Mouse (Mus musculus) MEL (cell line): ENCODE data around the gene Acp2. TPM values are rescaled to one million over a fixed set of nuclear protein-coding genes. Genes with fewer than 3 reads are reported as not detected.
A peak's percentile ranks its signal among the peaks of the same experiment; 100 is the strongest.

Source experiments
- DNase-seq: peaks from one replicate; pipeline ENCODE4 v3.0.0; 2011; ENCODE audit warnings: low read depth, low spot score
- H3K27ac ChIP-seq: 2 replicates; pipeline ENCODE4 v1.5.1; 2012; ENCODE audit warnings: low read depth, mild to moderate bottlenecking, control low read depth, low read length, moderate library complexity; ENCODE audit not compliant: control insufficient read depth
- H3K27me3 ChIP-seq, 2 experiments: fragments of 150-350 bp in 1 of 2; sonication (generic) in 1 of 2; 2 replicates each; pipeline ENCODE4 v1.6.1; 2012; ENCODE audit warnings: low read length in 2 of 2, mild to moderate bottlenecking in 2 of 2, improper control_type of control experiment in 1 of 2, moderate library complexity in 1 of 2; ENCODE audit not compliant: insufficient read depth in 2 of 2, control insufficient read depth in 1 of 2
- H3K36me3 ChIP-seq, 2 experiments: 2 replicates each; pipeline ENCODE4 v1.6.1; 2012 to 2014; ENCODE audit warnings: low read length in 2 of 2, improper control_type of control experiment in 1 of 2, inconsistent platforms in 1 of 2, mild to moderate bottlenecking in 1 of 2; ENCODE audit not compliant: insufficient read depth in 2 of 2, control insufficient read depth in 1 of 2
- H3K4me1 ChIP-seq, 2 experiments: fragments of 150-350 bp in 1 of 2; sonication (generic) in 1 of 2; 2 replicates each; pipeline ENCODE4 v1.6.1; 2012; ENCODE audit warnings: low read length in 2 of 2, improper control_type of control experiment in 1 of 2, mild to moderate bottlenecking in 1 of 2; ENCODE audit not compliant: insufficient read depth in 2 of 2, control insufficient read depth in 1 of 2
- H3K4me3 ChIP-seq, 2 experiments: fragments of 150-350 bp in 1 of 2; sonication (generic) in 1 of 2; 2 replicates each; pipeline ENCODE4 v1.5.1; 2012; ENCODE audit warnings: low read depth in 2 of 2, low read length in 2 of 2, mild to moderate bottlenecking in 2 of 2, moderate library complexity in 2 of 2, control low read depth in 1 of 2, improper control_type of control experiment in 1 of 2; ENCODE audit not compliant: control insufficient read depth in 1 of 2, insufficient read depth in 1 of 2
- H3K79me2 ChIP-seq: 2 replicates; pipeline ENCODE4 v1.6.1; 2012; ENCODE audit warnings: mild to moderate bottlenecking, low read length, moderate library complexity; ENCODE audit not compliant: control insufficient read depth, poor library complexity, insufficient read depth
- H3K9ac ChIP-seq: 2 replicates; pipeline ENCODE4 v1.6.1; 2012; ENCODE audit warnings: low read depth, mild to moderate bottlenecking, control low read depth, low read length, moderate library complexity; ENCODE audit not compliant: control insufficient read depth, poor library complexity, severe bottlenecking
- H3K9me3 ChIP-seq: fragments of 150-350 bp; sonication (generic); replicated peaks from 2 replicates; pipeline ENCODE4 v1.6.1; 2012; ENCODE audit warnings: mild to moderate bottlenecking, low read length, improper control_type of control experiment, moderate library complexity; ENCODE audit not compliant: insufficient read depth
- BHLHE40 ChIP-seq: IDR thresholded peaks from 2 replicates; pipeline ENCODE4 v1.6.1; 2012; ENCODE audit warnings: low read depth, mild to moderate bottlenecking, inconsistent platforms, low read length, improper control_type of control experiment, borderline replicate concordance
- CHD2 ChIP-seq: IDR thresholded peaks from 2 replicates; pipeline ENCODE4 v1.6.1; 2011; ENCODE audit warnings: low read length, improper control_type of control experiment
- CTCF ChIP-seq, 3 experiments: IDR thresholded peaks in 2 of 3; conservative IDR thresholded peaks in 1 of 3; 2 replicates each; pipeline ENCODE4 v1.5.1; 2011 to 2012; ENCODE audit warnings: low read length in 3 of 3, low read depth in 2 of 3, mild to moderate bottlenecking in 2 of 3, improper control_type of control experiment in 1 of 3, inconsistent platforms in 1 of 3, mixed read lengths in 1 of 3, moderate library complexity in 1 of 3; ENCODE audit not compliant: control insufficient read depth in 1 of 3, insufficient read depth in 1 of 3, poor library complexity in 1 of 3, severe bottlenecking in 1 of 3
- ELF1 ChIP-seq: IDR thresholded peaks from 2 replicates; pipeline ENCODE4 v1.6.1; 2014; ENCODE audit warnings: low read depth, mild to moderate bottlenecking, inconsistent platforms, low read length, improper control_type of control experiment, moderate library complexity
- ETS1 ChIP-seq: IDR thresholded peaks from 2 replicates; pipeline ENCODE4 v1.6.1; 2012; ENCODE audit warnings: low read depth, mild to moderate bottlenecking, inconsistent platforms, low read length, improper control_type of control experiment, moderate library complexity
- GATA1 ChIP-seq: IDR thresholded peaks from 2 replicates; pipeline ENCODE4 v1.6.1; 2011; ENCODE audit warnings: low read depth, low read length, improper control_type of control experiment
- HCFC1 ChIP-seq: IDR thresholded peaks from 2 replicates; pipeline ENCODE4 v1.6.1; 2012; ENCODE audit warnings: low read depth, mild to moderate bottlenecking, inconsistent platforms, low read length, improper control_type of control experiment, moderate library complexity
- JUND ChIP-seq: IDR thresholded peaks from 2 replicates; pipeline ENCODE4 v1.6.1; 2011; ENCODE audit warnings: low read depth, mild to moderate bottlenecking, improper control_type of control experiment, low read length
- KAT2A ChIP-seq: conservative IDR thresholded peaks from 2 replicates; pipeline ENCODE4 v1.6.1; 2012; ENCODE audit warnings: low read depth, low read length, improper control_type of control experiment, inconsistent platforms
- MXI1 ChIP-seq: IDR thresholded peaks from 2 replicates; pipeline ENCODE4 v1.6.1; 2011; ENCODE audit warnings: mild to moderate bottlenecking, low read depth, low read length, improper control_type of control experiment
- MYB ChIP-seq: IDR thresholded peaks from 2 replicates; pipeline ENCODE4 v1.6.1; 2011; ENCODE audit warnings: mild to moderate bottlenecking, low read depth, low read length, improper control_type of control experiment
- NELFE ChIP-seq: IDR thresholded peaks from 2 replicates; pipeline ENCODE4 v1.6.1; 2011; ENCODE audit warnings: low read depth, low read length, improper control_type of control experiment
- POLR2A ChIP-seq, 2 experiments: IDR thresholded peaks; 2 replicates each; pipeline ENCODE4 v1.6.1; 2011 to 2012; ENCODE audit warnings: low read length in 2 of 2, mild to moderate bottlenecking in 2 of 2, control low read depth in 1 of 2, improper control_type of control experiment in 1 of 2, low read depth in 1 of 2, moderate library complexity in 1 of 2; ENCODE audit not compliant: control insufficient read depth in 1 of 2, insufficient read depth in 1 of 2, poor library complexity in 1 of 2
- POLR2AphosphoS2 ChIP-seq: IDR thresholded peaks from 2 replicates; pipeline ENCODE4 v1.6.1; 2011; ENCODE audit warnings: low read length, improper control_type of control experiment
- RAD21 ChIP-seq: IDR thresholded peaks from 2 replicates; pipeline ENCODE4 v1.6.1; 2011; ENCODE audit warnings: mild to moderate bottlenecking, low read depth, low read length, improper control_type of control experiment
- RCOR1 ChIP-seq: IDR thresholded peaks from 2 replicates; pipeline ENCODE4 v1.6.1; 2012; ENCODE audit warnings: low read depth, mild to moderate bottlenecking, inconsistent platforms, low read length, improper control_type of control experiment
- SIN3A ChIP-seq: IDR thresholded peaks from 2 replicates; pipeline ENCODE4 v1.6.1; 2012; ENCODE audit warnings: low read length, improper control_type of control experiment, inconsistent platforms
- SMC3 ChIP-seq: IDR thresholded peaks from 2 replicates; pipeline ENCODE4 v1.6.1; 2011; ENCODE audit warnings: low read depth, low read length, improper control_type of control experiment
- USF1 ChIP-seq: IDR thresholded peaks from 2 replicates; pipeline ENCODE4 v1.6.1; 2014; ENCODE audit warnings: low read depth, mild to moderate bottlenecking, inconsistent platforms, low read length, improper control_type of control experiment, moderate library complexity
- ZC3H11A ChIP-seq: IDR thresholded peaks from 2 replicates; pipeline ENCODE4 v1.6.1; 2012; ENCODE audit warnings: low read depth, mild to moderate bottlenecking, inconsistent platforms, low read length, improper control_type of control experiment
- ZKSCAN1 ChIP-seq: IDR thresholded peaks from 2 replicates; pipeline ENCODE4 v1.6.1; 2012; ENCODE audit warnings: low read depth, mild to moderate bottlenecking, inconsistent platforms, low read length, improper control_type of control experiment, moderate library complexity
- ZMIZ1 ChIP-seq: IDR thresholded peaks from 2 replicates; pipeline ENCODE4 v1.6.1; 2012; ENCODE audit warnings: low read depth, mild to moderate bottlenecking, inconsistent platforms, low read length, improper control_type of control experiment, moderate library complexity
- ZNF384 ChIP-seq: IDR thresholded peaks from 2 replicates; pipeline ENCODE4 v1.6.1; 2012; ENCODE audit warnings: low read depth, mild to moderate bottlenecking, inconsistent platforms, low read length, improper control_type of control experiment
- polyA plus RNA-seq, 2 experiments: library from polyadenylated mRNA; stranded (reverse) in 1 of 2; unstranded in 1 of 2; fragments of >175 nt in 1 of 2; fragments of >200 nt in 1 of 2; gene quantifications; 2 replicates each; pipeline versions ENCODE4 v1.2.1 to v1.2.4; 2012; ENCODE audit warnings: low replicate concordance in 2 of 2, low read depth in 1 of 2; ENCODE audit not compliant: insufficient read length in 2 of 2, insufficient read depth in 1 of 2, missing spikeins in 1 of 2
- total RNA-seq: library from RNA; depleted of rRNA; stranded (reverse); fragments of 300-350 nt; gene quantifications from 2 replicates; pipeline ENCODE4 v1.2.3, GENCODE M21; 2012

Gene Acp2
- total and polyA plus RNA-seq, 3 experiments, result 7.3 to 11.3 TPM; not detected in 1

GRCm38 (mm10) chr2:91256256-91257125, 53.8 kb downstream of the Acp2 start:
- no peak for DNase-seq
- no peaks in the 10 kb centered on the region for H3K79me2 ChIP-seq
- peak overlapping the region; percentile 62 for H3K9ac ChIP-seq
- no peaks in the 10 kb centered on the region for H3K36me3 ChIP-seq
- no peak overlapping the region for H3K27ac ChIP-seq
- H3K4me1 ChIP-seq, result no peaks in the 10 kb centered on the region
- peaks cover 0 to 3% of the 10 kb centered on the region in 2 experiments; a peak in 1 of 4 replicates for H3K27me3 ChIP-seq
- no peak for TF ChIP-seq ZNF384
- TF ChIP-seq CTCF (IDR thresholded peaks at IDR 0.05 in 2 of 3, conservative IDR thresholded peaks at IDR 0.05 in 1 of 3; ENCODE audit: control insufficient read depth in 1 of 3, insufficient read depth in 1 of 3, low read depth in 2 of 3, low read length in 3 of 3, poor library complexity in 1 of 3, severe bottlenecking in 1 of 3), result no peak
- TF ChIP-seq SMC3, result no peak
- TF ChIP-seq ZC3H11A, result no peak
- no peak for TF ChIP-seq BHLHE40
- no peak for TF ChIP-seq MYB
- no peak for TF ChIP-seq NELFE
- TF ChIP-seq GATA1, result no peak
- no peak for TF ChIP-seq RCOR1
- H3K9me3 ChIP-seq, result no peaks in the 10 kb centered on the region
- H3K4me3 ChIP-seq, result peak overlapping the region; percentile 48 to 96

- peak overlapping the region; percentile 48 to 96 for H3K4me3 ChIP-seq
- peak overlapping the region; percentile 62 for H3K9ac ChIP-seq
- H3K79me2 ChIP-seq, result no peaks in the 10 kb centered on the region
- H3K36me3 ChIP-seq, result no peaks in the 10 kb centered on the region
- no peaks in the 10 kb centered on the region; a peak in 1 of 4 replicates for H3K27me3 ChIP-seq
- no peak for TF ChIP-seq ELF1
- 0 out of 2 replicates have a peak, but pooled peaks have one; percentile 7 for TF ChIP-seq USF1
- no peak overlapping the region for H3K27ac ChIP-seq
- DNase-seq, result peak; percentile 68
- H3K9me3 ChIP-seq, result no peaks in the 10 kb centered on the region
- no peaks in the 10 kb centered on the region for H3K4me1 ChIP-seq
Observed at GRCm38 (mm10) chr2:91257126-91257980, 54.7 kb downstream of the Acp2 start.

- no peak for DNase-seq
- TF ChIP-seq MXI1 (no peak), POLR2AphosphoS2 (no peak), ZKSCAN1 (no peak), POLR2A (IDR thresholded peaks at IDR 0.05; ENCODE audit: control insufficient read depth in 1 of 2, insufficient read depth in 1 of 2, low read depth in 1 of 2, low read length in 2 of 2, poor library complexity in 1 of 2) (no peak), RAD21 (no peak), ETS1 (no peak), CHD2 (no peak), ZMIZ1 (no peak), ELF1 (no peak), RCOR1 (no peak), CTCF (IDR thresholded peaks at IDR 0.05 in 2 of 3, conservative IDR thresholded peaks at IDR 0.05 in 1 of 3; ENCODE audit: control insufficient read depth in 1 of 3, insufficient read depth in 1 of 3, low read depth in 2 of 3, low read length in 3 of 3, poor library complexity in 1 of 3, severe bottlenecking in 1 of 3) (no peak), SIN3A (no peak), ZC3H11A (no peak), MYB (no peak), NELFE (no peak), JUND (no peak), KAT2A (no peak), HCFC1 (no peak)
- Histone ChIP-seq H3K27ac (no peak overlapping the region), H3K27me3 (no peaks in the 10 kb centered on the region; a peak in 1 of 4 replicates), H3K9me3 (no peaks in the 10 kb centered on the region), H3K36me3 (no peaks in the 10 kb centered on the region), H3K9ac (no peak overlapping the region; the same call in 1 of the 2 replicates), H3K79me2 (no peaks in the 10 kb centered on the region), H3K4me3 (no peak overlapping the region; a peak in 1 of 4 replicates), H3K4me1 (no peaks in the 10 kb centered on the region)
Observed at GRCm38 (mm10) chr2:91258054-91258453, 55.4 kb downstream of the Acp2 start.
